Mouse (Mus musculus): ENCODE measurements around the gene Lsm3.

GRCm38 (mm10) chr6:91534268-91534667 lies 18.5 kb downstream of the Lsm3 start:
- TF ChIP-seq CTCF (IDR thresholded peaks at IDR 0.05; ENCODE audit: borderline replicate concordance, insufficient read depth, low read depth, low read length) (no peak), POLR2A (IDR thresholded peaks at IDR 0.05; ENCODE audit: borderline replicate concordance, insufficient read depth, low read length) (no peak)
